Mouse (Mus musculus) hindlimb bud, embryonic 11.5 days (tissue): ENCODE measurements around the gene Myo1f.

ENCODE experiments used
- DNase-seq: peaks from one replicate; pipeline ENCODE4 v3.0.0-alpha.2; 2012; ENCODE audit warnings: low read depth, low spot score; ENCODE audit errors: extremely low spot score

Myo1f gene

DNA sequence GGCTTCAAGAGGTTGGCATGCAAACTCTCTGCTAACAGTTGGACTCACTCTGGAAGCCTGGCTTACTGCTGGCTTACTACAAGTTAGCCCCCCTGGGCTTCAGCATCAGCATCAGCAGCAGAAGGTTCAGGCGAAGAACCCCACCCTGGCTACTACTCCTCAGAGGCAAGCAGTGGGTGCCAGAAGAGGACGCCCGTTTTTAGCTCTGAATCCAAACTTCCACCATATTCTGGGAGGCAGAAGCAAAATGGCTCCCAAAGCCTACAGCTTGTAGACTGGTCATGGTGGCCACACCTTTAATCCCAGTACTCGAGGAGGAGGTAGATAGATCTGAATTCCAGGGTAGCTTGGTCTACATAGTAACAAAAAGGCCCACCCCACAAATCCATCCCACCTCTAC lies 88.6 kb downstream of the Myo1f start:
- DNase-seq, result no peak

DNA sequence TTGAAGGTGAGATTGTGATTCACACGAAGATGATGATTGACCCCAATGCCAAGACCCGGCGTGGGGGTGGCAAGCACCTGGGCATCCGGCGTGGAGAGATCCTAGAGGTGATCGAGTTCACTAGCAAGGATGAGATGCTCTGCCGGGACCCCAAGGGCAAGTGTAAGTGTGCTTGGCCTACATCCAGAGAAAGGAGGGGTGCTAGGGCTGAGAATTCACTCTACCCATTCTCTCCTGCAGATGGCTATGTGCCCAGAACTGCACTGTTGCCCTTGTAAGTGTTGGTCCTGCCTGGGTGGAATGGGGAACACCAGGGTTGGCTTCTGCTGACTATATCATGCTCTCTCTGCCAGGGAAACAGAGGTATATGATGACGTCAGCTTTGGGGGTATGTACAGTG lies 89.6 kb downstream of the Myo1f start:
- no peak for DNase-seq

DNA sequence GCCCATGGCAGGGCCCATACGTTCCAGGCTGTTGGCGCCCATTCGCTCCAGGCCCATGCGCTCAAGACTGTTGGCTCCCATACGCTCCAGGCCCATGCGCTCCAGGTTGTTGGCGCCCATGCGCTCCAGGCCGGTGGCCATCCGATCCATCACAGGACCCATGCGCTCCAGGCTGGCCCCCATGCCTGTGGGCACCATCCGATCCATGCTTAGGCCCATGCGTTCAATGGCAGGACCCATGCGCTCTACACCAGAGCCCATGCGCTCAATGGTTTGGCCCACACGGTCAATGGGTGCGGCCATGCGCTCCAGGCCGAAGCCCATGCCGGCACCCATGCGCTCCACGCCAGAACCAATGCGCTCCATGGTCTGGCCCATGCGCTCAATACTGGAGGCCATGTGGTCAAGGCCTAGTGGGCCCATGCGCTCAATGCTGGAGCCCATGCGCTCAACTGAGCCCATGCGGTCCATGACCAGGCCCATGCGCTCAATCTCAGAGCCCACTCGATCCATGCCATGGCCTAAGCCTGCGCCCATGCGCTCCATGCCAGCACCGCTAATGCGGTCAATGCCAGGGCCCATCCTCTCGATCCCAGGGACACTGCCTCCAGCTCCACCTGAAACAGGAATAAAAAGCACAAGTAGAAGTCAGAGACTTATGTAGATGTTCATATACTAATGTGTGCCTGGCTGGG lies 94.4 kb downstream of the Myo1f start:
- DNase-seq, result no peak
